Mouse (Mus musculus): ENCODE results near the gene Agap3.
A peak's percentile ranks its signal among the peaks of the same experiment; 100 is the strongest.

Agap3 gene

DNA sequence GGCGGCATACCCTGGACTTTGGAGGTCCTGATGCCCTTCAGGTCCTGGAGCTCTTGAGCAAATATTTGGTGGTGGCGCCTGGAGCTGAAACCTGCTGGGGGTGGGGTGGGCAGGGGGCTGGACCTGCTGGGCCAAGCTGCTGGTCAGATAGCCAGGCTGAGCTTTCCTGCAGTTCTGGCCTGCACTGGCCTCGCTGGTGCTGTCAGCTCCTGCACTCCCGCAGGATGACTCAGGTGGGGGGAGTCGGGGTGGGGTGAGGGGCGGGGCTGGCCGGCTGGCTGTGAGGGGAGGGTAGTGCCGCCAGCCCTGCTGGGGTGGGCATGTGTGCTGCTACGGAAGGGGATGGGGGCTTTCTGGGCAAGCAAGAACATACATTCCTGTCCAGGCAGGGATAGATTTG is 23.4 kb upstream of the Agap3 start:
- DNase-seq (ENCODE audit: low spot score) = no peak

DNA sequence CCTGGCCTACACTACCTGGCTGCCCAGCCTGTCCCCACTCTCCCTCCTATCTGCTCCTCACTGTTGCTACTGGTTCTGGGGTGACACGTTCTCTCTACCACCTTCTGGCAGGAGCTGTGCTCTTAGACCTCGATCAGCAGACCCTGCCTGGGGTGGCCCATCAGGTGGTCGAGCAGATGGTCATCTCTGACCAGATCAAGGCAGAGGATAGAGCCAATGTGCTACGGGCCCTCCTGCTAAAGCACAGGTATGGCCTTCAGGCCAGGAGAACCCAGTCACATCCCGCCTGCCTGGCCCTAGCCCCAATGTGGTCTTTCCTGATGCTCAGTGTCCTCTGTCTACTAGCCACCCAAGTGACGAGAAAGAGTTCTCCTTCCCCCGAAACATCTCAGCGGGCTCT is 18.0 kb upstream of the Agap3 start:
- no peak for DNase-seq (ENCODE audit: low spot score)

DNA sequence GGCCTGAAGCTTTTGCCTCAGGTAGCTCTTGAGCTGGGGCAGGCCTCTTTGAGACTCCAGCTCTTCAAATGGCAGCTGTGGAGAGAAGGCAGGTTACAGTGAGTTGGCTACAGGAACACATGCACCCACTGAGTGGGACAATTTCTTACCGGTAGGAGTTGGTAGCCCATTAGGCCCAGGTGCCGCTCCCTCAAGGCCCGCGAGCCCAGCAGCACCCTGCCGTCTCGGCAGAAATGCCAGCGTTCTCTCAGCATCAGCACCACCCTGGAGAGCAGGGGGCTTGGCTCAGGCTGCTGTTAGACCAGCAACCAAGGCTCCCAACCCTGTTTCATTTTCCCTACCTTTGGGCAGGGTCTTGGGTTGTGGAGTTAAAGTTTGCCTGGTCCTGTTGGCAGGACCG is 10.8 kb upstream of the Agap3 start:
- DNase-seq (ENCODE audit: low spot score) = no peak

DNA sequence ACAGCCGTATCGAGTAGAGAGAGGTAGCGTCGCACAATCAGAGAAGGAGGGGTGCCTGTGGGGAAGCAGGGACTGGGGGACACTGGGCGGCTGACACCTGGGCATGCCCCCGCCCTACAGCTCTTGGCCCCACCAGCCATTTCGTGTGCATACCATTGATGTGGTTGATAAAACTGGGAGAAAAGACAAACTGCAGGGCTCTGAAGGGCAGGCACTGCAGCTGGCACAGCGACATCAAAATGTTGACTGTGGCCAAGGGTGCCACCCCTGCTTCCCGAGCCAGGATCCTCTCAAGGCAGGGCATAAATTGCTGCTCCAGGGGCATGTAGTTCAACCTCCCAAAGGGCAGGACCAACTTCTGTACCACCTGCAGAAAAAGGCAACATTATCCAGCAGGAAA is 9.9 kb upstream of the Agap3 start:
- no peak for DNase-seq (ENCODE audit: low spot score)

DNA sequence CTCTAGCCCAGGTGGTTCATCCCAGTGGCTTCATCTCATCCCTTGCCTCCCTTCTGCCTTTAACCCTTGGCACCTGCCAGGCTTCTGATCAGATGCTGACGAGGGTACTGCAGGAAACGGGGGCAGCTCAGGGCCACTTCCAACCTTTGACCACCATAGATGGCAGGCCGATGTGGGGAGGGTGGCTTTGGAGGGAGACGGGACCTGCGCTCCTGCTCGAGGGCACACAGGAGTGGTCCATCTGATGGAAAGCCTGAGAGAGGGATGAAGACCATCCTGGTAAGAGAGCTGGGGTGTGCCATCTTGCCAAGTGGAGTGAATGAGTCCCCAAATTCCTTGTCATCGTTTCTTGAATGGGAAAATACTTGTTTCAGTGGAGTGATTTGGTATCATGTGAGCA is 8.8 kb upstream of the Agap3 start:
- no peak for DNase-seq (ENCODE audit: low spot score)

DNA sequence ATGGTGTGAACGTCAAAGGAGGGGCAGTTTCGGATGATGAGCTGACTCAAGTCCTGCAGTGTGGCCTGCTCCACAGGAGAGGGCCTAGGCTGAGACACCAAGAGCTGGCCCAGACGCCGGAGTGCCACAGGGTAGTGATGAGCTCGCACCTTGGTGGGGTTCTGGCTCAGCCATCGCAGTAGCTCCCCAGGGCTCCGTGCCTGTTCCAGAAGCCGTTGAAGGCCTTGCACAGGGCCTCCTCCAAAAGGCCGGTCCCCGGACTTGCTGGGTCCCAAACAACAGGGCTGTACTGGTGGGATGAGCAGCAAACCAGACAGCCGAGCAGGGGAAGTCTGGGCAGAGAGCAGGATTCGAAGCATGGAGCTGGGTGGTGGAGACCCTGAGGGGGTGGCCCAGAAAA is 8.1 kb upstream of the Agap3 start:
- DNase-seq (ENCODE audit: low spot score) = no peak

DNA sequence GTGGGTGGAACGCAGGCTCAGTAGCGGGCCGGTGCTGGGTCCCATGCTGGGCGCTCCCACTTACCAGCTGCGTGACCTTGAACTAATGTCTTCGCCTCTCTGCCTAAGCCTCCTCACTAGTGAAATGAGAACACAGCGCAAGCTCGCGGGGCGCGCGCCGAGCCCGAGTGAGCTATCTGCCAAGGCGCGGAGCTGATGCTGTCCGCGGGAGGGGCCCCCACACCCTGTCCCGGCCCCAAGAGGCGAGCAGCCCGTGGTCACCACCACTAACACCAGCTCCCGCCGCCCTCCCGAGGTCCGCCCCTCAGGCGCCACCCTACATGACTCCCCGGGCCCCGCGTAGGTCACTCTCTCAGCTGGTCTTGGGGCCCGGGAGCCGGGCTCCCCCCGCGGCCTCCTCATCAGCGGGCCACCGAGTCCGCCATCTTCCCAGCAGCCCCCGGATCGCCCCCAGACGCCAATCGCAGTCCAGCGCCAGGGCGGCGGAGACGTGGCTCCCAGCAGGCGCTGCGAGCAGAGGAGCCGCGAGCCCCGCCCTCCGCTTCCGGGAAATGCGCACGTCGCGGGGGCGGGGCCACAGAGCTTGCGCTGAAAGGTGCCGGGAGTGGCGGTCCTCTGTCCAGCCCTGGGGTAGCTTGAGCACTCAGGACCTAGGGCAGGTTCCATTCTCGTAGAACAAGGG is 7.1 kb upstream of the Agap3 start, which contains the start of gene Fastk:
Fastk (minus strand) TSS at position 542 of the 682 bp plus-strand sequence.
- DNase-seq (ENCODE audit: low spot score) = peak; percentile 89

DNA sequence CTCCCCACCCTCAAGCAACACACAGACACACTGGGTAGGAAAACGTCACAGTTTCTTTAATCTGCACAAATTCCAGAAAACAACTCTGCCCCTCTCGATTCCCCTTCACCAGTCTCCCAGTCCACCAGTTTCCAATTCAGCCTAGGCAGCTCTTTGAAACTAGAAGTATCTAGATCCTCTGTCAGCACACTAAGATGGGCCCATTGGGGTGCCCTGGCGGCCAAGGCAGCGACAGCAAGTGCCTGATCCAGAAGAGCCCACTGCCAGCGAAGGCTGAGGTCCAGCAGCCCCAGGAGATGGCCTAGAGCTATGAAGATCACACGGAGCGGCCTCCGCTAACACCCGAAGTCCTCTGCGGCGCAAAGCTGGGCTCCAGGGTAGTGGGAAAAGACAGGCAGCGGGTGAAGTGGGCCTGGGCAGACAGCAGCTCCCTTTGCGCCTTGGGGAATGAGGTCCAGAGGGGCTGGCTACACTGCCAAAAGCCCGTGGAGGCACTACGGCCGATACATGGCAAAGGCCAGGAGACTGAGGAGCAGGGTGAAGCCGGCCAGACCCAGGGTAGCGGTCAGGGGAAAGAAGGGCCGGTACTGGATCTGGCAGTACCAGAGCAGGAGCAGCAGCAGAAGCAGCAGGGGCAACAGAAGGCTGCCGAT is 6.4 kb upstream of the Agap3 start:
- DNase-seq (ENCODE audit: low spot score) = no peak

DNA sequence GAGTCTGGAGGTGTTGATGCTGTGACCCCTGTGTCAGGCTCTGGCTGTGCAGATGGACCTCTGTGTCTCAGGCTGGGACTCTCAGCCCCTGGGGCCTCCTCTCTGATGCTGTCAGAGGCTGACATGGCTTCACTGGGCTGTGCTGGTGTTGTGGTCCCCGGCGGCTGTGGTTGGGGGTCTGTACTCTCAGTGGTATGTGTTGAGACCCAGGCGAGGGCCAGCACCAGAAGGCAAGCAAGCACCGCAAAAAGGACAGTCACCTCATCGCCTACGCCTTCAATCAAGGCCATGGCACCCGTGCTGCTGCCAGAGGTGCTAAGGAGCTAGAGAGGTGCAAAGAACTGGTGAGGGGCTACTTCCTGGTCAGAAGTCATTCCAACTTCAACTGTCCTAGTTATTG is 5.3 kb upstream of the Agap3 start:
- no peak for DNase-seq (ENCODE audit: low spot score)

DNA sequence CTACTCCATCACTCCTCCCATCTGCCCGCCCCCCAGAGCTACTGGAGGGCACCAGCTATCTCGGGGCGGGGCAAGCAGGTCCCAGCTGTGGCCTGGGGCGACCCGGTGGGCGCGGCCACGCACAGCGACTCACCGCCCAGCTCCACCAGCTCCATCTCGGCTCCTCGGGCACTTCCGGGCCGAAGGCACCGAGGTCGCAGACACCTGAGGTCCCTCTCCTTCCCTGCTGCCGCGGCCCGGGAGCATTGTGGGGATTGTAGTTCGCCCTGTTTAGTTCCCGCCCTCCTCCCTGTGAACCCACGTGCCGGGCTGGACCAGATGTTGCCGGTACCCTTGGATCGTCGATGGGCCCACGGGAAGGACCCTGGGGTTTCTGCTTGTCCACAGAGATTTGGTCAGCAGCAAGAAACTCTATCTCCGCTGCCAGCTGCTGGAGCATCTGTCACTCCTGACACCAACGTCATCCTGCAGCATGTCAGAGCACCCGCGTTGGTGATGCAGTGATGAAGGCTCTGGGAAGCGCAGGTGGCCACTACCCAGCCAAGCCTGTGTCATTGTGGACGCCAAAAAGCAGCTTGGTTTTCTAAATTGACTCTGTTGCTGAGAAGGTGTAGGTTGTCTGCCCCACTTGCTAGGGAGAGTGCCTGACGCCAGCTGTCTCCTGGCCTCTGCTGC is 4.2 kb upstream of the Agap3 start, which contains the start of gene Tmub1:
Tmub1 (minus strand) TSS at position 231 of the 675 bp plus-strand sequence.
- peak; percentile 79 for DNase-seq (ENCODE audit: low spot score)

DNA sequence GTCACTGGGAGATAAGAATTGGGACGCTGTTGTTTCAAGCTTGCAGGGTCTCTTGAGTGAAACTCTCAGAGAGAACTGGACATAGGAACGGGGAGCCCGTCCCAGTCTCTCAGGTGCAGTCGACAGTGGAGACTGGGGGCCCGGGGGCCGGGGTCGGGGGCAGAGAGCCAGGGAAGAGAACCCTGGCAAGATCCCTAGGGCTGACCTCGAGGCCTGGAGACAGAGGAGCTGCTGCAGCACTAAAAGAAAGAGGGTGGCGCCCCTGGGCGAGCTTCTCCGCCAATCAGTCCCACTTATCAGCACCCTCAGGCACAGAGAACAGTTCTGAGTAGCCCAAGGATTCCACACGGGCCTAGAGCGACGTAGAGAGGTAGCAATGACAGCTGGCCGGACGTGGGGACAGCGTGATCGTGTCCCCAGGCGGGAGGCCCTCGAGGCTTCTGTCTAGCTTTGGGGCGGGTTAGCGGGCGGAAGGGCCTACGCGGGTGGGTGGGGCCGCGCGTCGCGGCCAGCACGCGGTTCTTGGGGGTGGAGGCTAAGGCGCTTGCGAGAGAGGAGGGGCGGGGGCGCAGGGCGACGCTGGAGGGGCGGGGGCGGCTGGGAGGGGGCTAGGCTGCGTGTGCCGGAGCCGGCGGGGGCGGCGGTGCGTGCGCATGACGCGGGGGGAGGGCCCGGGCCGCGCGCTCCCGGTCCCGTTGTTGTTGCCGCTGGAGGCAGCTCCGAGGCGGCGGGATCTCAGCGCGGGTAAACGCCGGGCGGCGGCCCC is 530 bp upstream of the Agap3 start:
- peak; percentile 84 for DNase-seq (ENCODE audit: low spot score)

DNA sequence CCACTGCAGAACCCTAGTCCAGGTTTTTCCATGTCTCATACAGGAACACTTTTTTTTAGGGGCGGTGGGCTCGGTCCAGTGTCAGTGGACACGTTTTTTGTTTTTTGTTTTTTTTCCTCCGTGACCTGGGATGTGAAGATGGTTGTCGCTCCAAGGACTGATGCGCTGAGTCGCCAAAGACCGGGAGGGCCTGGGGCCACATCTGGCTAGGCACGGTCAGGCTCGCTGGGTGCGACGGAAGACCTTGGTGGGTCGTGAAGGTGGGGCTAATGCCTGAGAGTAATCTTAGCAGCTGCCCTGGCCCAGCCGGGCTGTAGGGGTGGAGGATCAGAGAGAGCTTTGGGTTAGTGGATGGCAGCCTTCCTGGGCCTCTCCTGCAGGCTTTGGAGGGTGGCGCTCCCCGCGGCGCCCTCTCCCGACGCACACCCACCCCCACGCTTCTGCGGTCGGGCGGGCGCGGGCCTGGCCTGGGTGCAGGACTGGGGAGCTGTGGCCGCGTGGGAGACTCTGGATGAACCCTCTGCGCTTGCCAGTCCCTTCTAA is 785 bp downstream of the Agap3 start:
- DNase-seq (ENCODE audit: low spot score) = peak; percentile 36

DNA sequence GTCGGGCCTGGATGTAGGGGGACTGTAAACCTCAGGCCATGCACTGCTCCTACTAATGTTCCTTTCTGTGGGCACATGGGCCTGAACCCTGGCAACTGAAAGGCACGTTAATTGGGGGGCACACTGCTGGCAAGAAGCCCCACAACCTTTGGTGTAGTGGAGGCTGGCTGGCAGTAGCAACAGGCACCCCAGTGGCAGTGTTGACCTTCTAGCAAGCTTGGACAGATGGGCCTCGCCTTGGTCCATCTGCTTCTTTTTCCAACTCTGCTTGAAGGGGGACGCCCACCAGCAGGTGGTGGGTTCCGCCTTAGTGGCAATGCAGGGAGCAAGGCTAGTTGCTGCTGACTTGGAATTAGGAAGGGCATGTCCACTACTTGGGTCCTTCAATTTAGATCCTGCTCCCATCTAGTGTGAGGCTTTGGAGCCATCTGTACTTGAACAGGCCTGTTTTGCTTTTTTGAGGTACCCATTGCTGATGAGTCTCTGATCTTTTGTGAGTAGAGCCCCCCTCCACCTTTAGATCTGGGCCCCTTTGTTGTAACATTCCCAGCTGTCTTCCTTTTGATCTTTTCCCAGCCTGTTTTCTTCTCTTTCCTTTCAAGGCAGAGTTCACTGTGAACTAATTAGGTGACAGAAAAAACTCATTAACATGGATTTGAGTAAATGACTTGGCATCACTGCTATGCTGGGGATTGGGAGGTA is 1.5 kb downstream of the Agap3 start:
- no peak for DNase-seq (ENCODE audit: low spot score)

DNA sequence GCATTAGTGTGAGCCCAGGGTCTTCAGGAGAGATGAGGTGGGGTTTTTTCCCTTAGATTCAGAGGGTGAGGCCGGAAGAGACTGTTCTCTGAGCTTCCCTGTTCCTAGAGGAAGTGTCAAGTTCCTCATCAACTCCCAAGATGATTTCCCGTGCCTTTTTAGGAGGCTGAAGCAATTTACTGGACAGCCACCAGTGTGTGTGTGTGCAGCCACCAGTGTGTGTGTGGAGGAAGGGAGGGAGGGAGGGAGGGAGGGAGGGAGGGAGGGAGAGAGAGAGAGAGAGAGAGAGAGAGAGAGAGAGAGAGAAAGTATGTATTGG is 2.0 kb downstream of the Agap3 start:
- DNase-seq (ENCODE audit: low spot score) = no peak

DNA sequence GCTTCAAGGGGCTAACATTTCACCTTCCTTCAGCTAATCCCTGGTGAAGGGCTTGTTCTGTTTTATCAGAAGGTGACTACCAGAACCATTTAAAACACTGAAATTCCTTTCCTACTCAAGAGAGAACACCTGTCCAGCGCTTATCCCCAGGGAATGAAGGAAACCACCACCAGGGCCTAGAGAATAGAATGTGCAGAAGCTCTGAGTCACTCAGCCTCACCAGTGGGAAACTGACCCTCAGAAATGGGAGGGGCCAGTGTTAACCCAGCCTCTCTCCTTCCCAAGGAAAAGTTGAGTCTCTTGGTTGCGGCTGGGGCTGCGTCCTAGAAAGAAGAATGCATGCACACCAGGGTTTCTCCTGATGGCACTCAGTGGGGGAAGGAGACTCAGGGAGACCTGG is 3.1 kb downstream of the Agap3 start:
- no peak for DNase-seq (ENCODE audit: low spot score)

DNA sequence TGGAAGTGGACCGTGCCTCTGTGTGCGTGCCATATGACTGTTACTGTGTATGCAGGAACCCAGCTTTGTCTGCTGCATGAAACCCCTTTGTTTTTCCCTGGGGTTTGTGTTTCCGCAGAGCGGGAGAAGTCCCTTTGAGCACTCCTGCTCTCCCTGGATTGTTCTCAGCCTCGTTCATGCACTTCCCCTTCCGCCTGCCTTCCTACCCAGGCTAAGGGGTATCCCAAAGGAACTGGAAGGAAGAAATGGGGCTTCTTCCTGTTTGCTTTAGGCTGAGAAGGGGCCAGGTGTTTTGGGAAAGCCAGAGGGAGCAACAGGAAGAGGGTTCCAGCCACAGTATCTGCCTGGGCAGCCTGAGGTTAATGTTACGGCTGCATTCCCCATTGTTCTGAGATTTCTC is 3.6 kb downstream of the Agap3 start:
- DNase-seq (ENCODE audit: low spot score) = no peak

DNA sequence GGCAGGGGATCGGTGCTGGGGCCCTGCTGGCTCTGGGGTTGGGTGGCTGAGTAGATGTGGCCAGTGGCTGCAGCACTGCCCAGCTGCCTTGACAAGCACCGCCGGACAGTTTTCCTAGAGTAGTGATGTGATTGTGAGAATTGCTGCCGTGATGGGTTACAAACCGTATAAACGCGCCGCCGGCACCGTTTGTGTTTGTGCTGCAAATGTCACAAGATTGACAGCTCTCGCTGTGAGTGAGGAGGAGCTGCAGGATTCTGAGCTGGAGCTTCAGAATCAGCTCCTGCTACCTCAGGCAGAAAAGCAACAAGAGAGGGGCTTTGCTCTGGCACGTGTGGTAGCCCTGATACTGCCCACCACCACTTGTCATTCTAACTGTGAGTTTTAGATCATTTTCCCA is 14.8 kb downstream of the Agap3 start:
- DNase-seq (ENCODE audit: low spot score) = no peak

DNA sequence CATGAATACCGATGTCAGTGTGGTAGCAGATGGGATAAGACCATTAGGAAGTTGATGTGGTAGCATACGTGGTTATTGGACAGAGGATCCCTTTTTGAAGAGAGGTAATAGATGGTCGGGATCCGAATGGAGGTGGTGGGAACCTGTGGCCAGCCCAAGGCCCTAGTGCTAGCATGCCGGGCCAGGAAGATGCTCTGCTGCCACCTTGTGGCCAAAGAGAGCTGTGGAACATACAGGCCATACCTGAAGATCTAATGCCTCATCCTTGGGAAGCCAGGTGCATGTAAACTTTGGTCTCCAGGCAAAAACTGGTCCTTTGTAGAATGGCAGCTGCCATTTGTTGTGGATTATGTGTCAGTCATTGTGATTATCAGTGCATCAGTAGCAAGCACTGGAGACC is 18.6 kb downstream of the Agap3 start:
- no peak for DNase-seq (ENCODE audit: low spot score)

DNA sequence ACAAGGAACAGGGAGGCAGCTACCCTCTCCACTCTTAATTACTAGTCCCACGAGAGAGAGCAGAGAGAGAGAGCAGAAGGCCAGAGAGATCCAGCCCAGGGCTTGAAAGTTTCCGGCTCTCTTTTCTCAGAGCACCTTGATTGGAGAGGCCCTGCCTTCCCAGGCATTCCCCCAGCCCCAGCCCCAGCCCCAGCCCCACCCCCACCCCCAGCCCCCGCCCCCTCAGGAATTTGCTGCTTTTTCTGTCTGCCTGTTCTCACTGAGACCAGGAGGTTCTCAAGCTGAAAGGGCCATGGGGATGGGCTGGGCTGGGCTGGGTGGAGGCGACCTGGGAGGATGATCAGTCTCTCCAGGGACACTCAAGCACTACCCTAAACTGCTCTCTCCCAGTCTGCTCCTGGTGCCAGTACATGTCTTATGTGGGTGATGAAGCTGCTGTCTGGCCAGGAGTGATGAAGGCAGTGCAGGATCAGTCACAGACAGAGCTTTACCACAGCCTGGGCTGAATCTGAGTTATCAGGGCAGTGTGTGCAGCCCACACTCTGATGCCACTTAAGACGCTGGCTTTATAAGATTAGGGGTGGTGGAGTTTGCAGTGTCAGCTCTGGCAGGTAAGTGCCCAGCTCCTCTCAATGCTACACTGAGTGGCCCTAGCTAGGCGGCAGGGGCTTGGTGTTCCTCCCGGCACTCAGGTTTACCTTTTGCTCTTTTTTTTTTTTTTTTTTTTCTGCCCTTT is 21.1 kb downstream of the Agap3 start:
- DNase-seq (ENCODE audit: low spot score) = no peak

DNA sequence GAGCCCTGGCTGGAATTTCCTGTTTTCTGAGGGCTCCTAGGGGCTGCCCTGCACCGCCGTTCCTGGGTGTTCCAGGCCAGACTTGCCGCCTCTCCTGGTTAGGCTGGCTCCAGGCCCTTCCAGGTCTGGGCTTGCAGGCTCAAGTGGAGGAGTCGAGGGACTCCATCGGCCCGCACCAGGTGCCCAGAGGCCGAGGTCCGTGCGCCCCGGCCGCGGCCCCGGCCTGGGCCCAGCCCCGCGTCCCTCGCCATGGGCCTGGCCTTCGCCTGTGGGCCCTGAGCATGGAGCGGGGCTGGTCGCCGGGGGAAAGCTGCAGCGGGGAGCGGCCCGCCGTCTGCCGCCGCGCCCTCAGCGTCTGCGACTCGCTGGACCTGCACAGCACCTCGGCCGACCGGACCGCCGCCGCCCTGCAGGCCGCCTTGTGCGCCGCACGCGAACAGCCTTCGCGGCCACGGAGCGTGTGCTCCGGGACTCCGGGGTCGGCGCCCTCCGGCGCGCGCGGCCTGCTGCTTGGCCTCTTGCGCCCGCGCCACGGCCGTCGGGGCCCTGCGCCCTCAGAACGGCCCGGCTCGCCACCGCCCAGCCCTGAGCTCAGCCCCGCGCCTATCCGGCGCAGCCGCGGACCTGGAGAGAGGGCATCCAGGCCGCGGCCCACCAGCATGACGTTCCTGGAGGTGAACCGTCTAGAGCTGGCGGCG is 22.2 kb downstream of the Agap3 start:
- no peak for DNase-seq (ENCODE audit: low spot score)

Data from ovary, adult 18-20 months (tissue).